In genomic region chr10:60525081-60525480, GRCm38 (mm10) we compare ENCODE assay signal across 10 mouse cellular contexts.
"Had no signal": no experiment of that assay in that cellular context is flagged by ENCODE, and none has a peak within 500 bp of the region (broad histone marks: within the 10 kb centered on the region; RNA-seq: fewer than 3 reads in every experiment).

No protein-coding gene starts in this region.

- H3K4me2 ChIP-seq: limb, embryonic 12.5 days; midbrain, embryonic 12.5 days had no signal

- H3K4me3 ChIP-seq: layer of hippocampus, adult 2 months; limb, embryonic 12.5 days; midbrain, embryonic 12.5 days had no signal

- H3K9ac ChIP-seq: limb, embryonic 12.5 days; liver, embryonic 14.5 days; midbrain, embryonic 12.5 days had no signal

- H3K27me3 ChIP-seq: limb, embryonic 12.5 days had no signal

- ATAC-seq: midbrain, embryonic 16.5 days had no signal

- H3K36me3 ChIP-seq: limb, embryonic 12.5 days; midbrain, embryonic 12.5 days had no signal

- H3K27ac ChIP-seq: kidney, postnatal 0 days; layer of hippocampus, adult 2 months; limb, embryonic 12.5 days; liver, embryonic 14.5 days; midbrain, embryonic 12.5 days had no signal

- DNase-seq: kidney, postnatal 36 days; liver; lung, adult 18-20 months; right cerebral cortex, postnatal 14 days had no signal

- H3K9me3 ChIP-seq: limb, embryonic 12.5 days; midbrain, embryonic 12.5 days had no signal
